Mouse (Mus musculus) forebrain, postnatal 0 days (tissue): ENCODE measurements around the gene Hltf. TPM values are rescaled to one million over a fixed set of nuclear protein-coding genes. Genes with fewer than 3 reads are reported as not detected.
"Not testable (repeated sequence)": the region's sequence is repeated elsewhere in the genome, so short reads cannot be mapped to it uniquely, and the experiment has no call there.

Experiments
- ATAC-seq: fragments of 200-750 bp; cut with Nextera tagmentation; 2 replicates; pipeline ENCODE4 v1.8.0; 2017; ENCODE audit warnings: mild to moderate bottlenecking, moderate library complexity
- DNase-seq: peaks from one replicate; pipeline ENCODE4 v3.0.0-alpha.2; 2015
- H3K27ac ChIP-seq: fragments of 300-500 bp; sonication (generic); 2 replicates; pipeline ENCODE4 v1.5.1; 2014; ENCODE audit warnings: low read depth, mild to moderate bottlenecking, antibody characterized with exemption, low read length, moderate library complexity, mixed read lengths
- H3K27me3 ChIP-seq: fragments of 300-500 bp; sonication (generic); 2 replicates; pipeline ENCODE4 v1.6.1; 2014; ENCODE audit warnings: mild to moderate bottlenecking, low read length, mixed read lengths; ENCODE audit not compliant: insufficient read depth
- H3K36me3 ChIP-seq: fragments of 300-500 bp; sonication (generic); 2 replicates; pipeline ENCODE4 v1.6.1; 2014; ENCODE audit warnings: mild to moderate bottlenecking, moderate library complexity; ENCODE audit not compliant: insufficient read depth
- H3K4me1 ChIP-seq: fragments of 300-500 bp; sonication (generic); 2 replicates; pipeline ENCODE4 v1.6.1; 2014; ENCODE audit warnings: antibody characterized with exemption; ENCODE audit not compliant: insufficient read depth
- H3K4me2 ChIP-seq: fragments of 300-500 bp; sonication (generic); 2 replicates; pipeline ENCODE4 v1.6.1; 2014; ENCODE audit warnings: low read depth, mild to moderate bottlenecking, moderate library complexity
- H3K4me3 ChIP-seq: fragments of 300-500 bp; sonication (generic); 2 replicates; pipeline ENCODE4 v1.5.1; 2014; ENCODE audit warnings: low read depth, low read length, mixed read lengths
- H3K9ac ChIP-seq: fragments of 300-500 bp; sonication (generic); 2 replicates; pipeline ENCODE4 v1.6.1; 2014; ENCODE audit warnings: mild to moderate bottlenecking
- H3K9me3 ChIP-seq: fragments of 300-500 bp; sonication (generic); 2 replicates; pipeline ENCODE4 v1.6.1; 2016; ENCODE audit warnings: low read length
- CTCF ChIP-seq: sonication (generic); IDR thresholded peaks from 2 replicates; pipeline ENCODE4 v1.5.1; 2016; ENCODE audit warnings: antibody characterized with exemption, control low read depth, low read depth
- WGBS: fragments of 180-500 bp; shearing (Covaris S2); extraction: QIAGEN DNeasy Blood & Tissue Kit; methylation state at CpG from one replicate; pipeline ENCODE4 v1.1.7; 2014; 5-methylcytosine and 5-hydroxymethylcytosine counted together
- polyA plus RNA-seq: library from polyadenylated mRNA; unstranded; fragments of >200 nt; fragmentation: Nextera tagmentation; extraction: Ambion mirVana; gene quantifications from 2 replicates; pipeline ENCODE4 v1.2.1, GENCODE M21; 2015
- total RNA-seq: library from RNA; depleted of rRNA; stranded (reverse); fragments of >200 nt; gene quantifications from 2 replicates; pipeline ENCODE4 v1.2.3, GENCODE M21; 2014

Gene Hltf
- total and polyA plus RNA-seq, 2 experiments from 2014 or later: 8.0 to 16.2 TPM

- Histone ChIP-seq H3K4me1 (0 out of 2 replicates have a peak, but pooled peaks cover 6% of the 10 kb centered on the region), H3K9ac (no peak overlapping the region), H3K9me3 (no peaks in the 10 kb centered on the region), H3K4me2 (no peak overlapping the region; the same call in 1 of the 2 replicates), H3K27me3 (no peaks in the 10 kb centered on the region), H3K36me3 (no peaks in the 10 kb centered on the region), H3K4me3 (no peak overlapping the region), H3K27ac (no peak overlapping the region)
- TF ChIP-seq CTCF: no peak
- 68% methylated on average over 4 of the region's 4 CpGs for WGBS
- ATAC-seq: no peak
- DNase-seq: no peak
Observed at GRCm38 (mm10) chr3:20036069-20036468, 21.5 kb upstream of the Hltf start.

GRCm38 (mm10) chr3:20041461-20041860 lies 16.1 kb upstream of the Hltf start:
- H3K9ac ChIP-seq, ATAC-seq, H3K4me1 ChIP-seq, H3K27ac ChIP-seq, H3K36me3 ChIP-seq, H3K9me3 ChIP-seq, H3K4me3 ChIP-seq, DNase-seq, H3K27me3 ChIP-seq, H3K4me2 ChIP-seq: not testable (repeated sequence)
- 98% methylated on average over 7 of the region's 7 CpGs for WGBS

- DNase-seq: not testable (repeated sequence)
- WGBS: 56% methylated on average over 3 of the region's 3 CpGs
Observed at GRCm38 (mm10) chr3:20044736-20045135, 12.9 kb upstream of the Hltf start.

GRCm38 (mm10) chr3:20058197-20058541 lies 558 bp downstream of the Hltf start:
- peak; percentile 46 for ATAC-seq
- Histone ChIP-seq H3K4me3 (peak overlapping the region; percentile 83), H3K9ac (peak overlapping the region; percentile 81), H3K9me3 (no peaks in the 10 kb centered on the region), H3K27ac (peak overlapping the region; percentile 89), H3K27me3 (no peaks in the 10 kb centered on the region), H3K4me2 (peak overlapping the region; percentile 54), H3K36me3 (peaks cover 5% of the 10 kb centered on the region; the same call in 1 of the 2 replicates), H3K4me1 (peaks cover 5% of the 10 kb centered on the region; the same call in 1 of the 2 replicates)
- no peak for TF ChIP-seq CTCF
- 0% methylated on average over 7 of the region's 9 CpGs for WGBS
- peak; percentile 49 for DNase-seq

More at GRCm38 (mm10) chr3:20044736-20045135, 12.9 kb upstream of the Hltf start:
- H3K27ac ChIP-seq, H3K4me1 ChIP-seq, H3K36me3 ChIP-seq, ATAC-seq, H3K4me3 ChIP-seq, H3K4me2 ChIP-seq, H3K27me3 ChIP-seq, H3K9me3 ChIP-seq, H3K9ac ChIP-seq: not testable (repeated sequence)

- Histone ChIP-seq H3K9me3 (no peaks in the 10 kb centered on the region), H3K27ac (no peak overlapping the region), H3K36me3 (peaks cover 22% of the 10 kb centered on the region), H3K9ac (no peak overlapping the region), H3K4me1 (no peaks in the 10 kb centered on the region), H3K4me2 (no peak overlapping the region), H3K27me3 (no peaks in the 10 kb centered on the region), H3K4me3 (no peak overlapping the region)
- peak; percentile 54 for TF ChIP-seq CTCF
- ATAC-seq (no peak; the same call in 1 of the 2 replicates), DNase-seq (peak; percentile 6)
- 80% methylated on average over 11 of the region's 11 CpGs for WGBS
Observed at GRCm38 (mm10) chr3:20076145-20077053, 18.8 kb downstream of the Hltf start.

- H3K27ac ChIP-seq: no peak overlapping the region
- no peak overlapping the region for H3K4me2 ChIP-seq
- DNase-seq (no peak), ATAC-seq (no peak)
- no peaks in the 10 kb centered on the region for H3K4me1 ChIP-seq
- H3K36me3 ChIP-seq: peaks cover 28% of the 10 kb centered on the region
- no peaks in the 10 kb centered on the region for H3K9me3 ChIP-seq
- no peak for TF ChIP-seq CTCF
- H3K4me3 ChIP-seq: no peak overlapping the region
- no peaks in the 10 kb centered on the region for H3K27me3 ChIP-seq
- no peak overlapping the region for H3K9ac ChIP-seq
- WGBS: 84% methylated on average over 3 of the region's 3 CpGs
Observed at GRCm38 (mm10) chr3:20082161-20082560, 24.6 kb downstream of the Hltf start.

- ATAC-seq (no peak), DNase-seq (no peak)
- Histone ChIP-seq H3K4me3 (no peak overlapping the region), H3K9ac (no peak overlapping the region), H3K27ac (no peak overlapping the region), H3K9me3 (no peaks in the 10 kb centered on the region), H3K27me3 (no peaks in the 10 kb centered on the region), H3K4me1 (no peaks in the 10 kb centered on the region), H3K36me3 (peaks cover 9% of the 10 kb centered on the region; the same call in 1 of the 2 replicates), H3K4me2 (no peak overlapping the region)
- 70% methylated on average over 3 of the region's 3 CpGs for whole genome bisulfite sequencing
- TF ChIP-seq CTCF: no peak
Observed at GRCm38 (mm10) chr3:20103830-20104229, 46.2 kb downstream of the Hltf start.
